Mouse (Mus musculus) forebrain, embryonic 15.5 days (tissue): ENCODE data around the gene Slc22a29. TPM values are rescaled to one million over a fixed set of nuclear protein-coding genes. Genes with fewer than 3 reads are reported as not detected.
"Not testable (repeated sequence)": the region's sequence is repeated elsewhere in the genome, so short reads cannot be mapped to it uniquely, and the experiment has no call there.

ENCODE experiments used
- ATAC-seq: fragments of 200-750 bp; cut with Nextera tagmentation; replicated peaks from 2 replicates; pipeline ENCODE4 v1.8.0; 2017; ENCODE audit warnings: mild to moderate bottlenecking, moderate TSS enrichment, moderate library complexity
- H3K27ac ChIP-seq: fragments of 300-500 bp; sonication (generic); replicated peaks from 2 replicates; pipeline ENCODE4 v1.5.1; 2015; ENCODE audit warnings: mild to moderate bottlenecking, inconsistent platforms
- H3K27me3 ChIP-seq: fragments of 300-500 bp; sonication (generic); 2 replicates; pipeline ENCODE4 v1.6.1; 2015; ENCODE audit warnings: inconsistent platforms
- H3K36me3 ChIP-seq: fragments of 300-500 bp; sonication (generic); 2 replicates; pipeline ENCODE4 v1.6.1; 2015; ENCODE audit warnings: mild to moderate bottlenecking, inconsistent platforms
- H3K4me1 ChIP-seq: fragments of 300-500 bp; sonication (generic); 2 replicates; pipeline ENCODE4 v1.6.1; 2015; ENCODE audit warnings: inconsistent platforms
- H3K4me2 ChIP-seq: fragments of 300-500 bp; sonication (generic); replicated peaks from 2 replicates; pipeline ENCODE4 v1.6.1; 2015; ENCODE audit warnings: mild to moderate bottlenecking, inconsistent platforms
- H3K4me3 ChIP-seq: fragments of 300-500 bp; sonication (generic); 2 replicates; pipeline ENCODE4 v1.5.1; 2015; ENCODE audit warnings: mild to moderate bottlenecking, inconsistent platforms
- H3K9ac ChIP-seq: fragments of 300-500 bp; sonication (generic); replicated peaks from 2 replicates; pipeline ENCODE4 v1.6.1; 2015; ENCODE audit warnings: mild to moderate bottlenecking, inconsistent platforms
- H3K9me3 ChIP-seq: fragments of 300-500 bp; sonication (generic); 2 replicates; pipeline ENCODE4 v1.6.1; 2016; ENCODE audit warnings: inconsistent platforms
- WGBS: fragments of 180-500 bp; shearing (Covaris S2); methylation state at CpG from one replicate; pipeline ENCODE4 v1.1.7; 2015; ENCODE audit warnings: mixed read lengths; 5-methylcytosine and 5-hydroxymethylcytosine counted together
- polyA plus RNA-seq: library from polyadenylated mRNA; unstranded; fragments of >200 nt; fragmentation: Nextera tagmentation; extraction: Ambion mirVana; gene quantifications from 2 replicates; pipeline ENCODE4 v1.2.1, GENCODE M21; 2015

The Slc22a29 gene
- polyA plus RNA-seq = not detected in 2 replicates

- Histone ChIP-seq H3K27ac (no peak within 1 kb of the TSS), H3K4me1 (no peaks in the 10 kb centered on the region), H3K9ac (no peak within 1 kb of the TSS), H3K9me3 (no peaks in the 10 kb centered on the region), H3K4me2 (no peak within 1 kb of the TSS), H3K27me3 (no peaks in the 10 kb centered on the region), H3K4me3 (no peak within 1 kb of the TSS), H3K36me3 (no peaks in the 10 kb centered on the region)
- ATAC-seq = no peak
- 79% methylated on average over 2 of the region's 2 CpGs for WGBS
Measured at GRCm38 (mm10) chr19:8218800-8219199, at the start of gene Slc22a29. TSS of gene Slc22a29 (minus strand) at chr19:8218900.

DNA sequence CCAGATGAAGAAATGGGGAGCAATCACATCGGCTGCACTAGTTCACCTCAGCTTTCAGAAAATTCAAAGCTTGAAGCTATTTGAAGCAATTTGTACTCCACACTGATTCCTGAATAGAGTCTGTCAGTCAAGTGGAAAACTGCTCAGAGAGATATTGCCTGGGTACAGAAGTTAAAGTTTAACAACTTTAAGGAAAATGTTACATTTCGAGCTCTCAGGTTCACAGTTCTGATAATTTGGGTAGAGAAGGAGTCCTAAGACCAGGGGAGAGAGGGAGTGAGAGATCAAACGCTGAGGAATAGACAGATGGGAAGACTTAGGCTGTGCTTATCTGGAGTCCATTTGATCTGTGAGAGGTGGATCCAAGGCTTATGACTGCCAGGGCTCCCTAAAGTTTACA, 46.6 kb upstream of the Slc22a29 start:
- Histone ChIP-seq H3K9me3 (0 out of 2 replicates have a peak, but pooled peaks cover 6% of the 10 kb centered on the region), H3K36me3 (no peaks in the 10 kb centered on the region), H3K27ac (no peak overlapping the region), H3K4me3 (no peak overlapping the region), H3K4me2 (no peak overlapping the region), H3K27me3 (no peaks in the 10 kb centered on the region), H3K9ac (no peak overlapping the region), H3K4me1 (no peaks in the 10 kb centered on the region)
- WGBS = 77% methylated on average over 3 of the region's 3 CpGs
- ATAC-seq = no peak

DNA sequence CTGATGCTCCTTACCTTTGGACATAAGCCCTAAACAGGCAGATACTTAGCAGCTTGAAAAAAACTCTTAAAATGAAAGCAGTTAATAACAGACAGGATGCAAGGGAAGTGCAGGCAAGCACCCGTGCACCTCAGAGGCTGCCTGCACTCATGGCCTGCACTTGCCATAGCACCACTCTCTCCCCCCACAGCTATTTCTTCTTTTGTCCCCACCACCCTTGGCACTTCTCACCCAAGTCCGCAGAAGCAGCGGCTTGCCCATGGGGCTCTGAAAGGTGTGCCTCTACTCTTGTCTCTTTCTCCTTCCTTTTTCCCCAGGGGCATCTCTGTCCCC, 34.0 kb upstream of the Slc22a29 start:
- H3K27ac ChIP-seq = peak overlapping the region; percentile 84; the same call in 1 of the 2 replicates

GRCm38 (mm10) chr19:8251896-8252704, 33.4 kb upstream of the Slc22a29 start:
- peak overlapping the region; percentile 84 for H3K27ac ChIP-seq
- no peaks in the 10 kb centered on the region for H3K36me3 ChIP-seq
- peak overlapping the region; percentile 55 for H3K9ac ChIP-seq
- 0 out of 2 replicates have a peak, but pooled peaks cover 3% of the 10 kb centered on the region for H3K9me3 ChIP-seq
- peak overlapping the region; percentile 61 for H3K4me3 ChIP-seq
- H3K4me2 ChIP-seq = peak overlapping the region; percentile 65
- H3K27me3 ChIP-seq = no peaks in the 10 kb centered on the region
- peak; percentile 94 for ATAC-seq
- no peaks in the 10 kb centered on the region for H3K4me1 ChIP-seq
- 17% methylated on average over 53 of the region's 58 CpGs for WGBS

More for the DNA sequence above, 34.0 kb upstream of the Slc22a29 start:
- peak; percentile 76 for ATAC-seq
- H3K9ac ChIP-seq = peak overlapping the region; percentile 55
- H3K4me2 ChIP-seq = peak overlapping the region; percentile 65
- H3K4me3 ChIP-seq = peak overlapping the region; percentile 61
- 0 out of 2 replicates have a peak, but pooled peaks cover 3% of the 10 kb centered on the region for H3K9me3 ChIP-seq
- H3K4me1 ChIP-seq = no peaks in the 10 kb centered on the region
- H3K36me3 ChIP-seq = no peaks in the 10 kb centered on the region
- 33% methylated on average over 3 of the region's 3 CpGs for WGBS
- H3K27me3 ChIP-seq = no peaks in the 10 kb centered on the region

DNA sequence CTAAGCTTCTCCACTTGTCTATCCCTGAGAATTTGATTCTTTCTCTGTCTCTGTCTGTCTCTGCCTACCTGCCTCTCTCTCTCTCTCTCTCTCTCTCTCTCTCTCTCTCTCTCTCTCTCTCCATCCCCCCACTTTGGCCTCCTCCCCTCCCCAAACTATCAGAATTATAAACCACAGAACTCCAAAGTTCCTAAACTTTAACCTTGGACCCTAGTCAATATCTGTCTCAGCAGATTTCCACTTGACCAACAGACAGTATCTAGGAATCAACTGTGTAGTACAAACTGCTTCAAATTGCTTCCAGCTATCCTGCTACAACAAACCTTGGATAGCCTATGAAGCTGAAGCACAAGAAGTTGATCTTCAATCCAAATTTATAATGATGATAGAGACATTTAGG, 10.2 kb upstream of the Slc22a29 start:
- no peak for ATAC-seq
- Histone ChIP-seq H3K4me3 (no peak overlapping the region), H3K4me2 (no peak overlapping the region), H3K36me3 (no peaks in the 10 kb centered on the region), H3K27ac (no peak overlapping the region), H3K4me1 (no peaks in the 10 kb centered on the region), H3K9ac (no peak overlapping the region), H3K9me3 (0 out of 2 replicates have a peak, but pooled peaks cover 11% of the 10 kb centered on the region), H3K27me3 (no peaks in the 10 kb centered on the region)

DNA sequence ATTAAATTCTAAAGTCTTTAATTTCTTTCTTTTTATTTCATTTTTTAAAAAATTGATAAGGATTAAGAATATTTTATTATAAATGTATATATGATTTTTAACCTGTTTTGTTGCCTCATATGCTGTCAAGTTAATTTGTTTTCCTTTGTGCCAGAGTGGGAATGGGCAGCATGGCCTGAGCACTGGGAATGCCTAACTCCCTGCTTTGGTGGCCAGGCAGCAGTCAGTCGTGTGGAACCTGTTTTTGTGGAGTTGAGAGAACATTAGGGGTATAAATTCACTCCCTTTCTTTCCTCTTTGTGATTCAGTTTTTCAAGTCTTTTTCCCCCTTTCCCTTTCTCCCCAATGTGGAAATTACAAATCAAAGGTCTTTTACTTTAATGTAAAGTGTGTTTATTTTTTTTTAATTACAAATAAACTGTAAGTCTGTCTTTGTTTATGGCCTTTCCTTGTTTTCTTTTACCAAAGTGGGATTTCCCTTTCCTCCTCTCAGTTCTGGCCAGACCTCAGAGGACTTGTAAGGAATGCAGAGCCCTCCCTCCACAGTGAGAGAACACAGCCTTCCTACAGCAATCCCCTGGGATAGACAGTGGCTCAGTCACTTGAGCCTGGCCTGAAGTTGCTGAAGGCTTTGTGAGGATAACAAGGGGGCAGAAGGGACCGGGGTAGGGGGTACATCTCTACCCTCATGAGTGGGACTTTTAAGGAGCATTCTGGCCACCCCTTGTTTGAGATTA, 69.7 kb downstream of the Slc22a29 start:
- H3K9ac ChIP-seq = no peak overlapping the region
- no peak for ATAC-seq
- H3K4me2 ChIP-seq = no peak overlapping the region
- H3K27me3 ChIP-seq = no peaks in the 10 kb centered on the region
- no peaks in the 10 kb centered on the region for H3K4me1 ChIP-seq
- H3K27ac ChIP-seq = no peak overlapping the region
- no peak overlapping the region for H3K4me3 ChIP-seq
- 77% methylated on average over 2 of the region's 2 CpGs for WGBS
- no peaks in the 10 kb centered on the region for H3K36me3 ChIP-seq
- peaks cover 5% of the 10 kb centered on the region for H3K9me3 ChIP-seq

GRCm38 (mm10) chr19:8142716-8143115, 76.0 kb downstream of the Slc22a29 start:
- H3K4me3 ChIP-seq, H3K36me3 ChIP-seq, ATAC-seq, H3K27ac ChIP-seq, H3K9ac ChIP-seq, H3K4me1 ChIP-seq, H3K27me3 ChIP-seq, H3K4me2 ChIP-seq, H3K9me3 ChIP-seq: not testable (repeated sequence)
- 70% methylated on average over 2 of the region's 2 CpGs for WGBS

- not testable (repeated sequence) for H3K4me3 ChIP-seq, H3K9me3 ChIP-seq, H3K36me3 ChIP-seq, H3K9ac ChIP-seq, ATAC-seq, H3K27ac ChIP-seq, H3K4me2 ChIP-seq, H3K4me1 ChIP-seq, H3K27me3 ChIP-seq
- 81% methylated on average over 14 of the region's 14 CpGs for WGBS
Measured at GRCm38 (mm10) chr19:8134127-8134841, 84.4 kb downstream of the Slc22a29 start.

DNA sequence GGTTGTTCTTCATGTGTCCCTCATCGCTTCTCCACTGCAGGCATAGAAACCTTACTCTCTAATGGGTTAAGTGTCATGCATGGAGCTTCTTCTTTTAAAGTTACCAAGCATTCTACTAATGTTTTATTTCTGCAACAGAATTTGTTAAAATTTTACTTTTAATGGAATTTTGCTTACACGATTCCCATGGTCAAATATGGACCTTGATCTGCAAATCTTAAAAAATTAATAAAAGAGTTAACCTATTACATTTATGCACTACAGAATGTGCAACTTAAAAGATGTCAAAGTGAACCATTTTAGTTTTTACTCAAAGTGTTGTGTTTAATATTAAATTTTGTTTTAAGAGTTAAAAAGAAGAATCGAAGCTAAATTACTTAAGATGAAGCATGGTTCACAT, 86.8 kb downstream of the Slc22a29 start, which contains the start of gene Slc22a28:
Slc22a28 (minus strand) TSS at position 102 of the 400 bp plus-strand sequence.
- H3K4me1 ChIP-seq, H3K4me2 ChIP-seq, H3K36me3 ChIP-seq, H3K9me3 ChIP-seq, H3K9ac ChIP-seq, ATAC-seq, H3K4me3 ChIP-seq, H3K27me3 ChIP-seq, H3K27ac ChIP-seq: not testable (repeated sequence)
- 89% methylated on average over 2 of the region's 3 CpGs for WGBS

Other genes starting within 250 kb of the Slc22a29 start
- not detected in 2 replicates for gene Slc22a28, start 86.9 kb downstream of the Slc22a29 start, polyA plus RNA-seq
- gene Slc22a30, start 186.2 kb upstream of the Slc22a29 start, polyA plus RNA-seq = not detected in 2 replicates